Mouse (Mus musculus) brain, adult 10 weeks (tissue): ENCODE measurements around the gene Cdkn2b. TPM values are rescaled to one million over a fixed set of nuclear protein-coding genes. Genes with fewer than 3 reads are reported as not detected.

ENCODE experiments used
- polyA plus RNA-seq: library from polyadenylated mRNA; stranded (reverse); fragments of 350-450 nt; fragmentation: Illumina TruSeq; extraction: RNeasy Lipid Tissue Mini Kit (QIAGEN cat#74804); gene quantifications from one replicate; pipeline ENCODE4 v1.2.3, GENCODE M21; 2015; ENCODE audit warnings: low read depth, low replicate concordance

Gene Cdkn2b
- 1.00 TPM for polyA plus RNA-seq

GRCm38 (mm10) chr4:89310491-89311254 is at the start of gene Cdkn2b:
Gene Cdkn2b (minus strand): TSS chr4:89311039.

GRCm38 (mm10) chr4:89294486-89295440 is 16.1 kb downstream of the Cdkn2b start, which contains the start of gene Cdkn2a:
Gene Cdkn2a (minus strand): TSS chr4:89294653.

Other genes with a start within 250 kb of the Cdkn2b start
- 15.8 TPM for gene Mtap, start 173.9 kb downstream of the Cdkn2b start, polyA plus RNA-seq
- not detected for gene Cdkn2a, start 16.4 kb downstream of the Cdkn2b start, polyA plus RNA-seq